Mouse (Mus musculus) embryonic facial prominence, embryonic 11.5 days (tissue): ENCODE results near the gene Acan. TPM values are rescaled to one million over a fixed set of nuclear protein-coding genes. Genes with fewer than 3 reads are reported as not detected.

Source experiments
- ATAC-seq: fragments of 200-750 bp; cut with Nextera tagmentation; replicated peaks from 2 replicates; pipeline ENCODE4 v1.8.0; 2017; ENCODE audit warnings: low read depth; ENCODE audit not compliant: insufficient number of reproducible peaks, low FRiP score, low TSS enrichment
- DNase-seq: peaks from one replicate; pipeline ENCODE4 v3.0.0-alpha.2; 2015; ENCODE audit warnings: low spot score
- H3K27ac ChIP-seq: fragments of 300-500 bp; sonication (generic); replicated peaks from 2 replicates; pipeline ENCODE4 v1.5.1; 2014; ENCODE audit warnings: mild to moderate bottlenecking, low read depth, low read length, control low read depth
- H3K27me3 ChIP-seq: fragments of 300-500 bp; sonication (generic); 2 replicates; pipeline ENCODE4 v1.6.1; 2014; ENCODE audit warnings: mild to moderate bottlenecking, low read length, moderate library complexity, mixed read lengths; ENCODE audit not compliant: control insufficient read depth, insufficient read depth
- H3K36me3 ChIP-seq: fragments of 300-500 bp; sonication (generic); replicated peaks from 2 replicates; pipeline ENCODE4 v1.6.1; 2014; ENCODE audit warnings: low read depth, mild to moderate bottlenecking, low read length, moderate library complexity, mixed read lengths; ENCODE audit not compliant: control insufficient read depth, insufficient read depth
- H3K4me1 ChIP-seq: fragments of 300-500 bp; sonication (generic); 2 replicates; pipeline ENCODE4 v1.6.1; 2014; ENCODE audit warnings: low read length, mixed read lengths; ENCODE audit not compliant: control insufficient read depth, insufficient read depth
- H3K4me2 ChIP-seq: fragments of 300-500 bp; sonication (generic); 2 replicates; pipeline ENCODE4 v1.6.1; 2014; ENCODE audit warnings: low read depth, mild to moderate bottlenecking, control low read depth, low read length, moderate library complexity
- H3K4me3 ChIP-seq: fragments of 300-500 bp; sonication (generic); 2 replicates; pipeline ENCODE4 v1.5.1; 2014; ENCODE audit warnings: low read depth, low read length, control low read depth
- H3K9ac ChIP-seq: fragments of 300-500 bp; sonication (generic); replicated peaks from 2 replicates; pipeline ENCODE4 v1.6.1; 2014; ENCODE audit warnings: mild to moderate bottlenecking, control low read depth, low read length
- H3K9me3 ChIP-seq: fragments of 300-500 bp; sonication (generic); replicated peaks from 2 replicates; pipeline ENCODE4 v1.6.1; 2016; ENCODE audit warnings: mild to moderate bottlenecking, low read length, inconsistent platforms, mixed read lengths; ENCODE audit not compliant: control insufficient read depth
- WGBS: fragments of 180-500 bp; shearing (Covaris S2); extraction: QIAGEN DNeasy Blood & Tissue Kit; methylation state at CpG from one replicate; pipeline ENCODE4 v1.1.7; 2014; 5-methylcytosine and 5-hydroxymethylcytosine counted together
- polyA plus RNA-seq: library from polyadenylated mRNA; unstranded; fragments of >200 nt; fragmentation: Nextera tagmentation; extraction: Ambion mirVana; gene quantifications from 2 replicates; pipeline ENCODE4 v1.2.1, GENCODE M21; 2014

The Acan gene
- polyA plus RNA-seq, 1 experiment from 2014 or later: 0.90 TPM

DNA sequence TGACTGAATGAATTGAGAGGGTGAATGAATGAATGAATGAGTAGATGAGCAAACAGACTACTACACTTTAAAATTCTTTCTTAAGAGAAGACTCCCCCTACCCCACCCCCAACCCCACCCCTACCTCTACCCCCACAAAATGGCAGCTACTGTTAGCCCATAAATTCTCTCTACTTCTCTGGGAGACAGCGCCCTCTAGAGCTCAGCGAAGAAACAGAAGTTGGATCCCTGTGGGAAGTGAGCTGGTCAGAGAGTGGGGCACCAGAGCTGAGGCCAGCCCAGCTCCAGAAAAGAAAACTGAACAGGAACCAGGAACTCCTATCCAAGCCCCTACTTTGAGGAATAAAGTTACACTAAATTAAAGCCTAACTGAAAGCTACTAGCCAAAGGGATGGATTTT is 5.3 kb downstream of the Acan start:
- 31% methylated on average over 2 of the region's 2 CpGs for WGBS
- Histone ChIP-seq H3K4me2 (no peak overlapping the region), H3K4me1 (no peaks in the 10 kb centered on the region), H3K27me3 (peaks cover 18% of the 10 kb centered on the region), H3K9ac (no peak overlapping the region), H3K4me3 (no peak overlapping the region), H3K27ac (no peak overlapping the region), H3K9me3 (no peaks in the 10 kb centered on the region), H3K36me3 (no peaks in the 10 kb centered on the region)
- ATAC-seq (no peak), DNase-seq (no peak)

DNA sequence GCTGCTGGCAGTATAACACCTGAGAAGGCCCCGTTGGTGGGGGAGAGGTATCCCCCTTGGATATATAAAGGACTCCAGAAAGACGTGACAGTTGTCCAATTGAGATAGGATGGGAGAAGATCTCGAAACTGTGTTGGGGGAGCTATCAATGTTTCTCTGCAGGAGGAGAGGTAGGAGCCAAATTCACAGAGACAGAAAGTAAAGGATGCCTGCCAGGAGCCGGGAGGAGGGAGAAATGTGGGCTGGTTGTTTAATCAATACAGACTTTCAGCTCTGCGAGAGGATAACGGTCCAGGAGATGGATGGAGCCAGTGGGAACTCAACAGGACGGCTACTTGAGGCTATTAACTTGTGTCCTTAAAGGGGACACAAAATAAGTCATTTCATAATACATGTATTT is 14.2 kb downstream of the Acan start:
- no peak overlapping the region for H3K4me2 ChIP-seq
- H3K9me3 ChIP-seq: no peaks in the 10 kb centered on the region
- no peak overlapping the region for H3K9ac ChIP-seq
- ATAC-seq (no peak), DNase-seq (no peak)
- 71% methylated on average over 7 of the region's 7 CpGs for WGBS
- no peaks in the 10 kb centered on the region for H3K36me3 ChIP-seq
- no peak overlapping the region for H3K27ac ChIP-seq
- no peak overlapping the region for H3K4me3 ChIP-seq
- no peaks in the 10 kb centered on the region for H3K4me1 ChIP-seq
- H3K27me3 ChIP-seq: no peaks in the 10 kb centered on the region

DNA sequence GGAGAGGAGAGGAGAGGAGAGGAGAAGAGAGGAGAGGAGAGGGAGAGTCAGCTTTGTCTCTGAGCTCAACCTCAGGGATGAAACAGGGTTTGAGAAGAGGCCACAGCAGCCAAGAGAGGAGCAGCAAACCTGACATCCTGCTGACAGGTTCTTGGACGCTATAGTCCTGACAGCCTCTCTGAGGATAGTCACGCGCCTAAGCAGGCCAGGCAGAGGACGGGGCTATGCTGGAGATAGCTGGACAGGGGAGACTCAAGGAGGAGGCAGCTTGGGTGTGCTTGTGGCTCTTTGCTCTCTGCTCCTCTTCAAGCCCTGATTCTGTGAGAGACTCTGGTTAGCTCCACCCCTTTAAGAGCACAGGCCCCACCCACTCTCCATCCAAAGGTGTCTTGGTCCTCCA is 14.9 kb downstream of the Acan start:
- Histone ChIP-seq H3K9ac (no peak overlapping the region), H3K4me2 (no peak overlapping the region), H3K4me1 (no peaks in the 10 kb centered on the region), H3K36me3 (no peaks in the 10 kb centered on the region), H3K27ac (no peak overlapping the region), H3K9me3 (no peaks in the 10 kb centered on the region), H3K27me3 (no peaks in the 10 kb centered on the region), H3K4me3 (no peak overlapping the region)
- DNase-seq (no peak), ATAC-seq (no peak)
- WGBS: 47% methylated on average over 4 of the region's 4 CpGs

DNA sequence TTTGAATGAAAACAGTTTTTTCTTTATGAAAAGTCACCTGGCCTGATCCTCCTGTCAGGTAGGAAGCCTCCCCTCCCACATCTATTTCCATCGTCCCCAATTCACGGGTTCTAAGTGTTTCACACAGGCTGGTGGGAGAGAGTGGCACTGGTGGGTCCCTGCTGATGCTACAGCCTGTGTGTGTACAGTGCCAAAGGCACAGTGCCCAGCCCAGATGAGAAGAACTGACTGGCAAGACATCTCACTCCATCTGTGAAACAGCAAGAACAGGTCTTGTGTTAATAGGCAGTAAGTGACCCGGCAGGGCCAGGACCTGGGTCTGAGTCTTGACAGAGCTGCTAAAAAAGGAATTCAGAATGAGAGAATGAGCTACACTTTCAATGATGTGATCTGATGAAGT is 25.9 kb downstream of the Acan start:
- DNase-seq (no peak), ATAC-seq (no peak)
- no peaks in the 10 kb centered on the region for H3K36me3 ChIP-seq

DNA sequence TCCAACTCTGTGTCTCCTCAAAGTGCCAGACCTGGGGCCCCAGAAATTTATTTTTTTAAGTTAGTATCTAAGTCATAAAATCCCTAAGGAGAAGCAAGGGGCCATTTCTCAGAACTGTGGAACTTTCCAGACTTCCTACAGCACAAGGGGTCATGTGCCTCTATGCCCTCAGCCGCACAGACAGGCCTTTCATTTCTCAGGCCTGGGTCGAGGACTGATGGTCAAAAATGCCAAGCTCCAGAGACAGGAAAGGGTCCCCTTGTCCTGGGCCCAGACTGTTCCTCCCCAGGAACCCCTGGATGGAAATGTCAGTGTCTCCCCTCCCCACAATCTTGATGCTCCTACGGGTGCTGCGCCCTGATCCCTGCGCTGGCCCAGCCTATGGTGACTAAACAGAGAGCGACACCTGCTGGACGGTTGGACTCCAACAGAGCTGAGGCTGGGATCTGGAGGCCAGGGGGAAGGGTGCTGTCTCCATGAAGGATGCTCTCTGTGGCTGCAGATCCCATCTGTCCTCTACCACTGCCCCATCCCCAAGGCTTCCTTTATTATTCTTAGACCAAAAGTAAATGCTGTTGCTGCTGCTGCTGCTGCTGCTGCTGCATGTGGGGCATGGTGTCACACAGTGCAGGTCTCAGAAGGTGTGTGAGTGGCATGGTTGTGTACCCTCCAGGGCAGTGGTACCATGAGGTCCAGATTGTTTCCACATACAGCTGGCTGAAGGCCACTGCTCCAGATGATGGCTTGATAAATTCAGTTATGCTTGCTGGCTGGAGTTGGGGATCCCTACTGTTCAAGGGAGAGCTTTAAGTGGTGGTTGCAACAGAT is 27.5 kb downstream of the Acan start:
- no peak overlapping the region for H3K27ac ChIP-seq
- H3K4me2 ChIP-seq: no peak overlapping the region
- H3K4me1 ChIP-seq: no peaks in the 10 kb centered on the region
- no peak overlapping the region for H3K4me3 ChIP-seq
- H3K27me3 ChIP-seq: no peaks in the 10 kb centered on the region
- no peaks in the 10 kb centered on the region for H3K36me3 ChIP-seq
- no peaks in the 10 kb centered on the region for H3K9me3 ChIP-seq
- 15% methylated on average over 7 of the region's 7 CpGs for WGBS
- ATAC-seq (peak; percentile 77), DNase-seq (peak; percentile 87)
- H3K9ac ChIP-seq: no peak overlapping the region

More for the DNA sequence above, 25.9 kb downstream of the Acan start:
- Histone ChIP-seq H3K4me1 (no peaks in the 10 kb centered on the region), H3K27me3 (no peaks in the 10 kb centered on the region), H3K9me3 (no peaks in the 10 kb centered on the region), H3K4me3 (no peak overlapping the region), H3K9ac (no peak overlapping the region), H3K27ac (no peak overlapping the region), H3K4me2 (no peak overlapping the region)
- 61% methylated on average over 3 of the region's 3 CpGs for WGBS

DNA sequence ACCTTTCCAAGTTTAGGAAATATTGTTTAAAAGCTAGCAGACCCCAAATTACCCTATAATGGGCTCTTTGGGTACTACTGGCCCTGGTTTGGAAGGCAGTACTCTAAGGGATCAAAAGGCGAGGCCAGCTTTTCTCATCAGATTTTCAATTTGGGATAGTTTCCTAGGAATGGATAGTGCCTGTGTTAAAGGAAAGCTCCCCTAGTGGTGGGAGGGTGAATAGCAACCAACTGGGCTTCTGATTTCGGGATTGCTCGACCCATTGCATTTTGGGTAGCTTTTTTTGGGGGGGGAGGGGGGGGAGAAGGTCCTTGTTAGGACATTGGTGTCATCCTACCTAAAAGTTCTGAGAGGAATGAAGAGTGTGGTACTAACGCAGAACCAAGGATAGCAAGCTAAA is 35.8 kb downstream of the Acan start:
- WGBS: 73% methylated on average over 4 of the region's 4 CpGs
- Histone ChIP-seq H3K27me3 (no peaks in the 10 kb centered on the region), H3K27ac (no peak overlapping the region), H3K9ac (no peak overlapping the region), H3K4me2 (no peak overlapping the region), H3K4me1 (no peaks in the 10 kb centered on the region), H3K9me3 (no peaks in the 10 kb centered on the region), H3K4me3 (no peak overlapping the region), H3K36me3 (no peaks in the 10 kb centered on the region)
- DNase-seq (peak; percentile 20), ATAC-seq (no peak)

DNA sequence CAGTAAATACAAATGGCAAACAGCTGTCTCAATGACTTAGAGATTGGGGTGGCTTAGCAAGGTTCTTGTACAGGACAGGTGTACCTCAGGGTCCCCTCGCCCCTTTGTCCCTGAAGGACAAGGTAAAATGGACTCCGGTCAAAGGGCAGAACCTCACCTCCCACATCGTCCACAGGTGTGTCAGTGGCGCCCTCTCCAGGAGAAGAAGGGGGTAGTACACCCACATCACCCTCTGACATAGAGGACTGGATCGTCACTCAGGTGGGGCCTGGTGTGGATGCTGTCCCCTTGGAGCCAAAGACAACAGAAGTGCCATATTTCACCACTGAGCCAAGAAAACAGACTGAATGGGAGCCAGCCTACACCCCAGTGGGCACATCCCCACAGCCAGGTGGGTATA is 43.2 kb downstream of the Acan start:
- DNase-seq (no peak), ATAC-seq (no peak)
- H3K27me3 ChIP-seq: no peaks in the 10 kb centered on the region
- no peak overlapping the region for H3K4me3 ChIP-seq
- no peak overlapping the region for H3K9ac ChIP-seq
- H3K36me3 ChIP-seq: no peaks in the 10 kb centered on the region
- no peaks in the 10 kb centered on the region for H3K9me3 ChIP-seq
- no peaks in the 10 kb centered on the region for H3K4me1 ChIP-seq
- 68% methylated on average over 5 of the region's 5 CpGs for WGBS
- no peak overlapping the region for H3K27ac ChIP-seq
- no peak overlapping the region for H3K4me2 ChIP-seq

- no peak overlapping the region for H3K9ac ChIP-seq
- H3K36me3 ChIP-seq: no peaks in the 10 kb centered on the region
- H3K27me3 ChIP-seq: no peaks in the 10 kb centered on the region
- H3K4me3 ChIP-seq: no peak overlapping the region
- H3K4me2 ChIP-seq: no peak overlapping the region
- H3K27ac ChIP-seq: no peak overlapping the region
- DNase-seq: no peak
- no peaks in the 10 kb centered on the region for H3K4me1 ChIP-seq
- no peaks in the 10 kb centered on the region for H3K9me3 ChIP-seq
- ATAC-seq: no peak
- WGBS: 63% methylated on average over 4 of the region's 4 CpGs
These were observed 60.6 kb downstream of the Acan start for GRCm38 (mm10) chr7:79113848-79114247.
